ENCODE assay signal across 8 mouse cellular contexts in the genomic region with DNA sequence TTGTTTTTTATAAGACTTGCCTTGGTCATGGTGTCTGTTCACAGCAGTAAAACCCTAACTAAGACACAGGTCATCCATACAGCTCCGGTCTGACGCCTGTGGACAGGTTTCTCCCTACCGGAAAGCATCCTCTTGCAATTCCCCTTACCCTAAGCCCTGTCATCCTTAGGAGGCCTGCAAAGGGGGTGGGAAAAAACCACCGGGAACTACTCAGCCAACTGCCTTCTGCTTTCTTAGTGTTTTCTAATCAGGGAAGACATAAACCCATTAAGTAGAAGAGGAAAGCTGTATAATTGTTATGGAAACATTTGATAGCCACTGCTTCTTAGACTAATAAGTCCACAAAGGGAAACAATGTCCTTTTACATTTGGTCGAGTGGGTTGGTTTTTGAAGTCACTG. TPM values are rescaled to one million over a fixed set of nuclear protein-coding genes. Genes with fewer than 3 reads are reported as not detected.
DNase-seq lines count a peak whose midpoint lies in the region; ATAC-seq and TF ChIP-seq lines count a peak whose summit lies in the region.
"Had no signal": no experiment of that assay in that cellular context is flagged by ENCODE, and none has a peak within 500 bp of the region (broad histone marks: within the 10 kb centered on the region; RNA-seq: fewer than 3 reads in every experiment).

No protein-coding gene starts in this region.

- H3K27me3 ChIP-seq in lung, postnatal 0 days (replicated peaks; ENCODE audit: insufficient read depth, low read length) = no peaks in the 10 kb centered on the region
- no peaks in the 10 kb centered on the region for H3K27me3 ChIP-seq in forebrain, embryonic 14.5 days (replicated peaks; ENCODE audit: control insufficient read depth, insufficient read depth, low read length)
- no peaks in the 10 kb centered on the region for H3K27me3 ChIP-seq in limb, embryonic 15.5 days
- no peaks in the 10 kb centered on the region for H3K27me3 ChIP-seq in stomach, embryonic 15.5 days (replicated peaks)

- peak overlapping the region; percentile 64 for H3K27ac ChIP-seq in lung, postnatal 0 days (ENCODE audit: low read length)
- H3K27ac ChIP-seq in forebrain, embryonic 14.5 days (ENCODE audit: low read depth, low read length) = no peak overlapping the region
- H3K27ac ChIP-seq in limb, embryonic 15.5 days = peak overlapping the region; percentile 69; the same call in 1 of the 2 replicates
- H3K27ac ChIP-seq in stomach, embryonic 15.5 days = no peak overlapping the region; the same call in 1 of the 2 replicates

- no peak for TF ChIP-seq EP300 in lung, postnatal 0 days (IDR thresholded peaks at IDR 0.05)

- no peak for ATAC-seq in lung, postnatal 0 days
- ATAC-seq in forebrain, embryonic 14.5 days = no peak
- ATAC-seq in limb, embryonic 15.5 days (ENCODE audit: insufficient number of reproducible peaks, low FRiP score, low TSS enrichment, low read depth) = no peak
- ATAC-seq in stomach, embryonic 15.5 days (ENCODE audit: insufficient read depth, low FRiP score, low read depth) = no peak

- peak overlapping the region; percentile 89 for H3K4me3 ChIP-seq in lung, postnatal 0 days (ENCODE audit: low read depth, low read length)
- H3K4me3 ChIP-seq in forebrain, embryonic 14.5 days (ENCODE audit: low read depth, low read length) = peak overlapping the region; percentile 83; the same call in 1 of the 2 replicates
- peak overlapping the region; percentile 91 for H3K4me3 ChIP-seq in limb, embryonic 15.5 days
- peak overlapping the region; percentile 95 for H3K4me3 ChIP-seq in stomach, embryonic 15.5 days (replicated peaks)

- WGBS in lung, postnatal 0 days = 54% methylated on average over 5 of the region's 5 CpGs
- WGBS in forebrain, embryonic 14.5 days = 47% methylated on average over 5 of the region's 5 CpGs
- 51% methylated on average over 5 of the region's 5 CpGs for WGBS in limb, embryonic 15.5 days
- WGBS in stomach, embryonic 15.5 days = 50% methylated on average over 5 of the region's 5 CpGs

- peaks cover 9% of the 10 kb centered on the region; the same call in 1 of the 2 replicates for H3K4me1 ChIP-seq in lung, postnatal 0 days (ENCODE audit: insufficient read depth, low read depth, low read length)
- H3K4me1 ChIP-seq in forebrain, embryonic 14.5 days (ENCODE audit: control insufficient read depth, insufficient read depth, low read length) = peaks cover 6% of the 10 kb centered on the region
- H3K4me1 ChIP-seq in limb, embryonic 15.5 days = peaks cover 10% of the 10 kb centered on the region
- no peaks in the 10 kb centered on the region; the same call in 1 of the 2 replicates for H3K4me1 ChIP-seq in stomach, embryonic 15.5 days

- H3K9me3 ChIP-seq in lung, postnatal 0 days (ENCODE audit: low read length) = no peaks in the 10 kb centered on the region
- no peaks in the 10 kb centered on the region for H3K9me3 ChIP-seq in forebrain, embryonic 14.5 days (replicated peaks; ENCODE audit: control insufficient read depth, low read length)
- H3K9me3 ChIP-seq in limb, embryonic 15.5 days = no peaks in the 10 kb centered on the region
- H3K9me3 ChIP-seq in stomach, embryonic 15.5 days = no peaks in the 10 kb centered on the region

- peak overlapping the region; percentile 85 for H3K4me2 ChIP-seq in lung, postnatal 0 days (replicated peaks; ENCODE audit: low read depth, low read length)
- peak overlapping the region; percentile 61 for H3K4me2 ChIP-seq in forebrain, embryonic 14.5 days (ENCODE audit: low read length)
- peak overlapping the region; percentile 71 for H3K4me2 ChIP-seq in limb, embryonic 15.5 days
- peak overlapping the region; percentile 73 for H3K4me2 ChIP-seq in stomach, embryonic 15.5 days

- TF ChIP-seq CTCF in lung, postnatal 0 days (IDR thresholded peaks at IDR 0.05) = no peak

- no peaks in the 10 kb centered on the region for H3K36me3 ChIP-seq in lung, postnatal 0 days (ENCODE audit: insufficient read depth, low read length)
- H3K36me3 ChIP-seq in forebrain, embryonic 14.5 days (ENCODE audit: control insufficient read depth, insufficient read depth, low read length) = peaks cover 5% of the 10 kb centered on the region
- peaks cover 5% of the 10 kb centered on the region; the same call in 1 of the 2 replicates for H3K36me3 ChIP-seq in limb, embryonic 15.5 days
- H3K36me3 ChIP-seq in stomach, embryonic 15.5 days = peaks cover 2% of the 10 kb centered on the region; the same call in 1 of the 2 replicates

- DNase-seq in lung, postnatal 0 days (ENCODE audit: low spot score) = no peak
- DNase-seq in lung, postnatal 36 days = no peak
- no peak for DNase-seq in forebrain, embryonic 14.5 days (ENCODE audit: low spot score)
- no peak for DNase-seq in adrenal gland, adult 8-10 months
- no peak for DNase-seq in frontal cortex, postnatal 10 days (ENCODE audit: low spot score in 2 of 2)

- peak overlapping the region; percentile 43; the same call in 1 of the 2 replicates for H3K9ac ChIP-seq in lung, postnatal 0 days (replicated peaks; ENCODE audit: low read depth)
- H3K9ac ChIP-seq in forebrain, embryonic 14.5 days (ENCODE audit: low read length) = peak overlapping the region; percentile 79; the same call in 1 of the 2 replicates
- no peak overlapping the region for H3K9ac ChIP-seq in limb, embryonic 15.5 days
- no peak overlapping the region for H3K9ac ChIP-seq in stomach, embryonic 15.5 days

RNA-seq across cellular contexts. Expression of gene Sod2, which starts 0.3 kb away (rescaled TPM):
- 195 and 289 TPM in 2 replicates for polyA plus RNA-seq in lung, postnatal 0 days (2015; fragmentation: Nextera tagmentation; extraction: Ambion mirVana)
- polyA plus RNA-seq in forebrain, embryonic 14.5 days (2014; fragmentation: Nextera tagmentation; extraction: Ambion mirVana) = 147 and 155 TPM in 2 replicates
- 89.2 and 111 TPM in 2 replicates for polyA plus RNA-seq in limb, embryonic 15.5 days (2015; fragmentation: Nextera tagmentation; extraction: Ambion mirVana)
- 139 and 140 TPM in 2 replicates for polyA plus RNA-seq in stomach, embryonic 15.5 days (2015; fragmentation: Nextera tagmentation; extraction: Ambion mirVana)
- total RNA-seq in adrenal gland, adult 8-10 months (2022) = 100 to 1,000 TPM; 251 to 373 (median 320) TPM

RNA-seq across cellular contexts. Expression of gene Wtap, which starts 13.0 kb away (rescaled TPM):
- polyA plus RNA-seq in lung, postnatal 0 days (2015; fragmentation: Nextera tagmentation; extraction: Ambion mirVana) = 127 and 131 TPM in 2 replicates
- 161 and 166 TPM in 2 replicates for polyA plus RNA-seq in forebrain, embryonic 14.5 days (2014; fragmentation: Nextera tagmentation; extraction: Ambion mirVana)
- polyA plus RNA-seq in limb, embryonic 15.5 days (2015; fragmentation: Nextera tagmentation; extraction: Ambion mirVana) = 106 and 124 TPM in 2 replicates
- 119 and 122 TPM in 2 replicates for polyA plus RNA-seq in stomach, embryonic 15.5 days (2015; fragmentation: Nextera tagmentation; extraction: Ambion mirVana)
- 10 to 100 TPM; 56.8 to 69.3 (median 63.1) TPM for total RNA-seq in adrenal gland, adult 8-10 months (2022)

RNA-seq across cellular contexts. Expression of gene Gpr31b, which starts 45.1 kb away (rescaled TPM):
- not detected in 2 replicates for polyA plus RNA-seq in lung, postnatal 0 days (2015; fragmentation: Nextera tagmentation; extraction: Ambion mirVana)
- polyA plus RNA-seq in forebrain, embryonic 14.5 days (2014; fragmentation: Nextera tagmentation; extraction: Ambion mirVana) = 0.19 TPM in 1 of 2 replicates, not detected in the other
- polyA plus RNA-seq in limb, embryonic 15.5 days (2015; fragmentation: Nextera tagmentation; extraction: Ambion mirVana) = 0.22 TPM in 1 of 2 replicates, not detected in the other
- not detected in 2 replicates for polyA plus RNA-seq in stomach, embryonic 15.5 days (2015; fragmentation: Nextera tagmentation; extraction: Ambion mirVana)
- under 1 TPM in 3 of 4 experiments, not detected in 1; 0.51 to 0.92 (median 0.63) TPM for total RNA-seq in adrenal gland, adult 8-10 months (2022)
- total RNA-seq: hematopoietic stem cell, adult 5-6 weeks had no signal

RNA-seq across cellular contexts. Expression of gene Acat2, which starts 46.4 kb away (rescaled TPM):
- polyA plus RNA-seq in lung, postnatal 0 days (2015; fragmentation: Nextera tagmentation; extraction: Ambion mirVana) = 42.8 and 46.0 TPM in 2 replicates
- 211 and 216 TPM in 2 replicates for polyA plus RNA-seq in forebrain, embryonic 14.5 days (2014; fragmentation: Nextera tagmentation; extraction: Ambion mirVana)
- 128 and 133 TPM in 2 replicates for polyA plus RNA-seq in limb, embryonic 15.5 days (2015; fragmentation: Nextera tagmentation; extraction: Ambion mirVana)
- 146 and 154 TPM in 2 replicates for polyA plus RNA-seq in stomach, embryonic 15.5 days (2015; fragmentation: Nextera tagmentation; extraction: Ambion mirVana)
- total RNA-seq in adrenal gland, adult 8-10 months (2022) = 10 to 100 TPM; 70.0 to 86.0 (median 80.9) TPM

RNA-seq across cellular contexts. Expression of gene Tcp10b, which starts 53.9 kb away (rescaled TPM):
- polyA plus RNA-seq in lung, postnatal 0 days (2015; fragmentation: Nextera tagmentation; extraction: Ambion mirVana) = 0.18 and 0.23 TPM in 2 replicates
- polyA plus RNA-seq in forebrain, embryonic 14.5 days (2014; fragmentation: Nextera tagmentation; extraction: Ambion mirVana) = 0.08 and 0.12 TPM in 2 replicates
- 0.10 TPM in 1 of 2 replicates, not detected in the other for polyA plus RNA-seq in limb, embryonic 15.5 days (2015; fragmentation: Nextera tagmentation; extraction: Ambion mirVana)
- polyA plus RNA-seq in stomach, embryonic 15.5 days (2015; fragmentation: Nextera tagmentation; extraction: Ambion mirVana) = 0.06 and 0.09 TPM in 2 replicates
- total RNA-seq in adrenal gland, adult 8-10 months (2022) = 1 to 10 TPM in 2 of 4 experiments, under 1 TPM in 2; 0.61 to 2.7 (median 1.1) TPM
- total RNA-seq: hematopoietic stem cell, adult 5-6 weeks had no signal

Comparison
In these comparisons a context has a peak if more than half of its experiments do, and no peak if none do; other contexts are left out.
1. H3K27ac ChIP-seq: peak in lung, postnatal 0 days (single experiment) and limb, embryonic 15.5 days (single experiment); none in forebrain, embryonic 14.5 days (single experiment) and stomach, embryonic 15.5 days (single experiment).
2. H3K9ac ChIP-seq: peak in lung, postnatal 0 days (single experiment) and forebrain, embryonic 14.5 days (single experiment); none in limb, embryonic 15.5 days (single experiment) and stomach, embryonic 15.5 days (single experiment).
3. Peak in every context shown above with its lines, with median percentiles within 50 percentile points of each other: H3K4me2 ChIP-seq and H3K4me3 ChIP-seq.